Mouse (Mus musculus): ENCODE results near the gene Trp53tg5. TPM values are rescaled to one million over a fixed set of nuclear protein-coding genes. Genes with fewer than 3 reads are reported as not detected.

Trp53tg5 gene
- polyA plus RNA-seq, 1 experiment from 2014 or later = not detected

DNA sequence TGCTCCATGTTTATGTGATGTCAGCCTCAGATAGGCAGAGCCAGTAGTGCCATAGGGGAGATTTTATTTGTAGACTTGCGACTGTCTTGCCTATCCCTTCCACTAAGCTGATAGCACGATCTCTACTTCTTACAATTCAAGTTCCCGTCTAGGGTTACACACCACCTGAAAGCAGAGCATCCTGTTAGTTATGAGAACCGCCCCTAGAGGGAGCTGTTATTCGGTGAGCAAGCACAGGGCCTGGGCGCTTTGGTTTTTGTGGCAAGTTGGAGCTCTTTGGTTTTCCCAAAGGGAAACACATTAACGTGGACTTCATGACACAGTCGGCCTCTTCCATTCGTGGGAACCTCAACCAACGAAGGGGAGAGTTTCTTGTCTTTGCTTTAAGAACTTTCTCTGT is 3.3 kb downstream of the Trp53tg5 start:
- ATAC-seq = no peak
- Histone ChIP-seq H3K36me3 (ENCODE audit: control insufficient read depth, insufficient read depth, low read length) (peaks cover 28% of the 10 kb centered on the region), H3K4me1 (ENCODE audit: control insufficient read depth, insufficient read depth, low read depth, low read length) (no peaks in the 10 kb centered on the region), H3K9ac (ENCODE audit: low read depth, low read length) (no peak overlapping the region), H3K4me3 (ENCODE audit: low read length) (no peak overlapping the region), H3K4me2 (ENCODE audit: low read length) (no peak overlapping the region), H3K9me3 (ENCODE audit: control insufficient read depth, low read length) (no peaks in the 10 kb centered on the region), H3K27me3 (replicated peaks; ENCODE audit: control insufficient read depth, insufficient read depth, low read length) (no peaks in the 10 kb centered on the region), H3K27ac (ENCODE audit: low read depth, low read length) (no peak overlapping the region)
- 24% methylated on average over 10 of the region's 10 CpGs for WGBS

DNA sequence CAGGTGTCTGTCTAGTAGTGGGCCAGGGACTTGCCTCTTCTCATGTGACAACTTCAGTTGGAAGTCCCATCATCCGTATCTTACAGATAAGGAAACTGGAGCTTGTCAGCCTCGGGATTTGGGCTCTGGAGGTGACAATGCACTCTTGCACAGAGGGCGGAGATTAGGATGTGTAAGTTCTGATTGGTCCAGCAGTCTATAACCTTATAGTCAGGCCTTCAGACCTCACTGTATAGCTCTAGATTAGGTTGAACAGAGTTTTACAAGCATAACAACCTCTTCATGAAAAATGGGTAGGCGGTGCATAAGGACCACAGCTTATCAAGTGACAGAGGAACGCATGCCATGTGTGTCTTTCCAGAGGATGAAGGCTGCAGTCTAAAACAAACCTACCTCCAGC is 6.7 kb downstream of the Trp53tg5 start:
- peaks cover 9% of the 10 kb centered on the region for H3K4me1 ChIP-seq (ENCODE audit: control insufficient read depth, insufficient read depth, low read depth, low read length)
- no peak overlapping the region for H3K4me2 ChIP-seq (ENCODE audit: low read length)
- no peak for ATAC-seq
- H3K27me3 ChIP-seq (replicated peaks; ENCODE audit: control insufficient read depth, insufficient read depth, low read length) = no peaks in the 10 kb centered on the region
- no peak overlapping the region for H3K27ac ChIP-seq (ENCODE audit: low read depth, low read length)
- H3K36me3 ChIP-seq (ENCODE audit: control insufficient read depth, insufficient read depth, low read length) = peaks cover 27% of the 10 kb centered on the region
- no peak overlapping the region for H3K4me3 ChIP-seq (ENCODE audit: low read length)
- no peaks in the 10 kb centered on the region for H3K9me3 ChIP-seq (ENCODE audit: control insufficient read depth, low read length)
- H3K9ac ChIP-seq (ENCODE audit: low read depth, low read length) = no peak overlapping the region
- WGBS = 81% methylated on average over 5 of the region's 5 CpGs

DNA sequence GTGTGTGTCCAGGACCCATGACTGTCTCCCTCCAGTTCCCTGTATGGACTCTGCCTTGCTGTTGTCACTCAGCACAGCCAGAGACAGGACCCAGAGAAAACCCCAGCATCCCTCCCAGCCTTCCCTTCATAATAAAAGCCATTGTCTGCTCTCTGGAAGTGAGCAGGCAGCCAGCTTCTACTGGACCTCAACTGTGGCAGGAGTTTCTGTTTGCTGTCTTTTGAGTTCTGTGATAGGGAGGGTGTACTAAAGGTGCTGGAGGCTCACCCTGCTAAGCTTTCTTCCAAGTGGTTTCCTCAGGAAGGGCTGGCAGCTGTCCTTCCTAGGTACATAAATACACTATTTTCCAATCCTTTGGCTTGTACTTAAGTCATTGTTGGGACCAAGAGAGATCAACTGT is 8.4 kb downstream of the Trp53tg5 start:
- peaks cover 11% of the 10 kb centered on the region for H3K4me1 ChIP-seq (ENCODE audit: control insufficient read depth, insufficient read depth, low read depth, low read length)
- no peak overlapping the region for H3K27ac ChIP-seq (ENCODE audit: low read depth, low read length)
- ATAC-seq = no peak
- H3K36me3 ChIP-seq (ENCODE audit: control insufficient read depth, insufficient read depth, low read length) = peaks cover 25% of the 10 kb centered on the region
- H3K4me2 ChIP-seq (ENCODE audit: low read length) = no peak overlapping the region
- no peak overlapping the region for H3K4me3 ChIP-seq (ENCODE audit: low read length)
- H3K9me3 ChIP-seq (ENCODE audit: control insufficient read depth, low read length) = no peaks in the 10 kb centered on the region
- H3K27me3 ChIP-seq (replicated peaks; ENCODE audit: control insufficient read depth, insufficient read depth, low read length) = no peaks in the 10 kb centered on the region
- H3K9ac ChIP-seq (ENCODE audit: low read depth, low read length) = no peak overlapping the region

DNA sequence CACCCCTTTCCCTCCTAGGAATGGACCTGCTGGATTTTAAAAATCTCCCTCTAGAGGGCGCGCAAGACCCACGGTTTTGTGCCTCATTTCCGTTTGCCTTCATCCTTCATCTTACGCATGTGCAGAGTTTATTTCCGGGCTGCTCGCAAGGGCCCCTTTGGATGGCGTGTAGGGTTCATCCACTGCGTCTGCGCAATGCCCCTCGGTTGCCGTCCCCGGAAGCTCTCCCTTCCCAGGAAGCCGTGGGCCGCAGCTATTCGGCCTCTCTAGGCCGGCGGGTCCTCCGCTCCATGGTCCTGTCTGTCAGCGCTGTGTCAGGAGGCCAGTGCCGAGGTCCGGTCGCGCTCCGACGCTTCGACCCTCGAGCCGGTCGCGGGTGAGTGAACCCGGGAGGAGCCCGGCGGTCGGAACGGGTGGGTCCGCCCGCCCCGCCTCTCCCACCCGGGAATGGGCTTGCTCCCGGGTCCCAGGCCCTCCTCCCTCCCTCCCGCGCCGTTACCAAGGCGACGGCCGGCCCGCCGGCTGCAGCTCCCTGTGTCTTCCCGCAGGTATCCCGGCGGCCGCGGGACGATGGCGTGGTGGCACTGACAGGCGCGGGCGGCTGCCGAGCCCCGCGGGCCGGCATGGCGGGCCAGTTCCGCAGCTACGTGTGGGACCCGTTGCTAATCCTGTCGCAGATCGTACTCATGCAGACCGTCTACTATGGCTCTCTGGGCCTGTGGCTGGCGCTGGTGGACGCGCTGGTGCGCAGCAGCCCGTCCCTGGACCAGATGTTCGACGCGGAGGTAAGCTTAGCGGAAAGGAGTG is 12.6 kb downstream of the Trp53tg5 start, which contains the start of gene Gm20458:
Gm20458 (plus strand) TSS at position 223 of the 807 bp plus-strand sequence.
- H3K27me3 ChIP-seq (replicated peaks; ENCODE audit: control insufficient read depth, insufficient read depth, low read length) = no peaks in the 10 kb centered on the region
- WGBS = under 1% methylated on average over 77 of the region's 79 CpGs
- peak within 1 kb of the TSS; percentile 93 for H3K27ac ChIP-seq (ENCODE audit: low read depth, low read length)
- H3K4me1 ChIP-seq (ENCODE audit: control insufficient read depth, insufficient read depth, low read depth, low read length) = peaks cover 14% of the 10 kb centered on the region
- peak; percentile 99 for ATAC-seq
- peak within 1 kb of the TSS; percentile 73 for H3K4me3 ChIP-seq (ENCODE audit: low read length)
- peaks cover 14% of the 10 kb centered on the region for H3K36me3 ChIP-seq (ENCODE audit: control insufficient read depth, insufficient read depth, low read length)
- peak within 1 kb of the TSS; percentile 83 for H3K9ac ChIP-seq (ENCODE audit: low read depth, low read length)
- no peaks in the 10 kb centered on the region for H3K9me3 ChIP-seq (ENCODE audit: control insufficient read depth, low read length)
- peak within 1 kb of the TSS; percentile 69 for H3K4me2 ChIP-seq (ENCODE audit: low read length)

DNA sequence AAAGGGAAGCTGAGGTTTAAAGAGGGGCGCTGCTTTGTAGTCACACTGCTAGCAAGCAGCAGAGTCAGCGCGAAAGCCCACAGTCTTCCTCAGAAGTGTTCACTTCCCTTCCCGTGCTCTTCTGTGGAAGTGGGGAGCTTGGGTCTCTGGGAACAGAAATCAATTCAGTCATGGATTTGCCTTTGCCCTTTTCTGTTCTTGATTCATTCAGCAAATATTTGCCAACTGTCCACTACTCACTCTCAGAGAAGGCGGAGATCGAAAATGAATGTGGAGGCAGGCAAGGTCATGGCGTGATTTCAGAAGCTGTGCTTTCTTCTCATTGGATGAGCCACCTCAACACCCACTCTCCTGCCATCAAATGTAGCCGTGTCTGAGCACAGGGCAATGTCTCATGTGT is 15.0 kb downstream of the Trp53tg5 start:
- no peak overlapping the region for H3K4me3 ChIP-seq (ENCODE audit: low read length)
- H3K9me3 ChIP-seq (ENCODE audit: control insufficient read depth, low read length) = no peaks in the 10 kb centered on the region
- H3K4me2 ChIP-seq (ENCODE audit: low read length) = no peak overlapping the region
- no peak for ATAC-seq
- WGBS = 90% methylated on average over 8 of the region's 8 CpGs
- H3K27me3 ChIP-seq (replicated peaks; ENCODE audit: control insufficient read depth, insufficient read depth, low read length) = no peaks in the 10 kb centered on the region
- H3K9ac ChIP-seq (ENCODE audit: low read depth, low read length) = no peak overlapping the region
- no peak overlapping the region for H3K27ac ChIP-seq (ENCODE audit: low read depth, low read length)
- H3K36me3 ChIP-seq (ENCODE audit: control insufficient read depth, insufficient read depth, low read length) = 0 out of 2 replicates have a peak, but pooled peaks cover 4% of the 10 kb centered on the region
- peaks cover 14% of the 10 kb centered on the region for H3K4me1 ChIP-seq (ENCODE audit: control insufficient read depth, insufficient read depth, low read depth, low read length)

DNA sequence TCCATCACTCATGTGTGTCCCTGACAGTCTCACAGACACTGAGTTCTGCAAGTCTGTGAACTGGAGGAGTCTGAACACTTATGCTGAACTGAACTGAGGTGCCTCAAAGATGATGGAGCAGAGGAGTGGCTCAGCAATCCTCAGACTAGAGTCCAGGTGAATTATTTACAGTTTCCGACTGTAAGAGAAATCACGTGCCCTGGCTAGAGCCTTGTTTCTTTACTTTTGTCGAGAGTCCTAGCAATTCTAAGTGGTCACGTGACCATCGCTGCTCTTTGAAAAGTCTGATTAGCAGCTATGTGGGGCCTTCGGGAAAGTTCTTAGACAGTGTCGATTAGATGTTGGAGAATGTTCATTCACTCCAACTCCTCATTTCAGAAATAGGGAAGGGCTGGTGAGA is 15.6 kb downstream of the Trp53tg5 start:
- Histone ChIP-seq H3K9ac (ENCODE audit: low read depth, low read length) (no peak overlapping the region), H3K4me3 (ENCODE audit: low read length) (no peak overlapping the region), H3K9me3 (ENCODE audit: control insufficient read depth, low read length) (no peaks in the 10 kb centered on the region), H3K27me3 (replicated peaks; ENCODE audit: control insufficient read depth, insufficient read depth, low read length) (no peaks in the 10 kb centered on the region), H3K4me2 (ENCODE audit: low read length) (no peak overlapping the region), H3K27ac (ENCODE audit: low read depth, low read length) (no peak overlapping the region), H3K4me1 (ENCODE audit: control insufficient read depth, insufficient read depth, low read depth, low read length) (peaks cover 14% of the 10 kb centered on the region), H3K36me3 (ENCODE audit: control insufficient read depth, insufficient read depth, low read length) (0 out of 2 replicates have a peak, but pooled peaks cover under 1% of the 10 kb centered on the region)
- 61% methylated on average over 7 of the region's 7 CpGs for WGBS
- ATAC-seq = no peak

DNA sequence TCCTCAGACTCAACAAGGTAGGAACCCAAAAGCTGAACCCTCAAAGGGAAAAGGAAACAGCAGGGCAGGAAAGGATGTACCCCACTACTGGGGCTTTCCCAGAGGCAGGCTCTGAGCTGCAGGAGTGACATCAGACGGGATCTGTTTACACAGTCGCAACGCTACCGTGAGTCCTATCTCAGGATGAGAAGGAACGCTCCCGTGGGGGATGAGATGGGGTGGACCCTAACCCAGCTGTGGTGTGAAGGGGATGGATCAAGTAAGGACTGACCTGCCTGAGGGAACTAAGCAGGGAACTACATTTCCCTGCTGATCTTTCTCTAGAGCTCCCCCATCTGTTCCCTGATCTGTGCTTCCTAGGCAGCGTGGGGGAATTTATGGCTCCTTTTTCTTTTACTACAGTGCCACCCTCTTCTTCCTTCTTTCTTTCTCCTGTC is 16.6 kb downstream of the Trp53tg5 start, which contains the start of gene Sys1:
Sys1 (plus strand) TSS at position 101 of the 437 bp plus-strand sequence.
- no peak within 1 kb of the TSS for H3K27ac ChIP-seq (ENCODE audit: low read depth, low read length)
- no peaks in the 10 kb centered on the region for H3K36me3 ChIP-seq (ENCODE audit: control insufficient read depth, insufficient read depth, low read length)
- WGBS = under 1% methylated on average over 7 of the region's 7 CpGs
- H3K4me1 ChIP-seq (ENCODE audit: control insufficient read depth, insufficient read depth, low read depth, low read length) = peaks cover 6% of the 10 kb centered on the region
- H3K9ac ChIP-seq (ENCODE audit: low read depth, low read length) = 0 out of 2 replicates have a peak within 1 kb of the TSS, but pooled peaks have one; percentile 40
- no peaks in the 10 kb centered on the region for H3K9me3 ChIP-seq (ENCODE audit: control insufficient read depth, low read length)
- ATAC-seq = no peak
- peak within 1 kb of the TSS; percentile 17; the same call in 1 of the 2 replicates for H3K4me3 ChIP-seq (ENCODE audit: low read length)
- peak within 1 kb of the TSS; percentile 44 for H3K4me2 ChIP-seq (ENCODE audit: low read length)
- no peaks in the 10 kb centered on the region for H3K27me3 ChIP-seq (replicated peaks; ENCODE audit: control insufficient read depth, insufficient read depth, low read length)

DNA sequence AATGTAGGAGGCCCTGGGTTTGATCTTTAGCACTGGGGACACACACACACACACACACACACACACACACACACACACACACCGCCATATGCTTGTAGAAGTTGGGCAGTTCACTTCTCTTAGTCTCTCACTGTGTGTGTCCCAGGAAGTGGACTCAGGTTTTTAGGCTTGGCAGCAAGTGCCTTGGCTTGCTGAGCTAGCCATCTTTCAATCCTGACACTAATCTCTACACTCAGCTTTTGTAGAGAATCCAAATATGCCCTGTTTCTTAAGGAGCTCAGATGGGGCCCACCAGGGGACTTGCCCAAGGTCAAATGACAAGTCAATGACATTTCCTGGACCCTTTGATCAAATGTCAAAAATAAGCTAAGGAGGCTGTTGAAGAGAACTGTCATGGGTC is 17.1 kb downstream of the Trp53tg5 start:
- Histone ChIP-seq H3K9ac (ENCODE audit: low read depth, low read length) (0 out of 2 replicates have a peak overlapping the region, but pooled peaks have one; percentile 40), H3K36me3 (ENCODE audit: control insufficient read depth, insufficient read depth, low read length) (no peaks in the 10 kb centered on the region), H3K4me1 (ENCODE audit: control insufficient read depth, insufficient read depth, low read depth, low read length) (peaks cover 3% of the 10 kb centered on the region; the same call in 1 of the 2 replicates), H3K9me3 (ENCODE audit: control insufficient read depth, low read length) (no peaks in the 10 kb centered on the region), H3K27ac (ENCODE audit: low read depth, low read length) (no peak overlapping the region), H3K4me3 (ENCODE audit: low read length) (no peak overlapping the region), H3K4me2 (ENCODE audit: low read length) (no peak overlapping the region), H3K27me3 (replicated peaks; ENCODE audit: control insufficient read depth, insufficient read depth, low read length) (no peaks in the 10 kb centered on the region)
- 82% methylated on average over 1 of the region's 1 CpGs for WGBS
- ATAC-seq = no peak

DNA sequence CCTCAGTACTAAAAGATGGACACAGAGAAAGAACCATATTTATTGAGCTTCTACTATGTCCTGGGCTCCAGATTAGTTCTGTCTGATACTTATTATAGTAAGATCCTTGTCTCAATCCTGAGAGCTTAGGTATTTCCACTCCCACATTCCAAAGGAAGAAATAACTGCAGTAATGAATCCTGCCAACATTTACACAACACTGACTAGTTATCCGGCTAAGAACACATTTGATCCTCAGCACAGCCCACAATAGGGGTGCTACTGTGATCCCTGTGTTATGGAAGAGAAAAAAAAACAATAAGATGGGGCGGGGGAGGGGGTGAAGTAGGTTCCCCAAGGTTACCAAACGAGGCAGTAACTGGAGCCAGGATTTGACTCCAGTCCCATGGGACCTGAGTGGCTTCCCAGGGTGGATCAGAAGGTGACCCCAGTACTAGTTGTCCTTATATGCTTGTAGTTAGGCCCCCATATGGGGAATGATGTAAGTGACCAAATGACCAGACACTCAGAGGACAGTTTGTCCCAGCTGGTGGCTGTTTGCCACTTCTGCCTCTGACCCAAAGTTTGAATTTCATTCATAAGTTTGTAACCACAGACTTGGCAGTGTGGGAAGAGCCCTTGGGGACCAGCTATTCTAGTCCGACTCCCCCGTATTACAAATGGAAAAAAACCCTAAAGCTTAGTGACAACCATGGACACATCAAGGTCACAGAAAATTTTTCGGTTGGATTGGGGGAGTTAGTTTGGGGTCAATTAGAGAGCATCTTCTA is 17.9 kb downstream of the Trp53tg5 start:
- no peaks in the 10 kb centered on the region for H3K27me3 ChIP-seq (replicated peaks; ENCODE audit: control insufficient read depth, insufficient read depth, low read length)
- peaks cover 3% of the 10 kb centered on the region; the same call in 1 of the 2 replicates for H3K4me1 ChIP-seq (ENCODE audit: control insufficient read depth, insufficient read depth, low read depth, low read length)
- H3K4me3 ChIP-seq (ENCODE audit: low read length) = no peak overlapping the region
- 77% methylated on average over 6 of the region's 6 CpGs for WGBS
- H3K36me3 ChIP-seq (ENCODE audit: control insufficient read depth, insufficient read depth, low read length) = no peaks in the 10 kb centered on the region
- H3K9ac ChIP-seq (ENCODE audit: low read depth, low read length) = no peak overlapping the region
- ATAC-seq = no peak
- no peaks in the 10 kb centered on the region for H3K9me3 ChIP-seq (ENCODE audit: control insufficient read depth, low read length)
- no peak overlapping the region for H3K4me2 ChIP-seq (ENCODE audit: low read length)
- no peak overlapping the region for H3K27ac ChIP-seq (ENCODE audit: low read depth, low read length)

Measured in hindbrain, embryonic 16.5 days (tissue).